Mouse (Mus musculus) forelimb bud, embryonic 11.5 days (tissue): ENCODE measurements around the gene Ccdc80.
A peak's percentile ranks its signal among the peaks of the same experiment; 100 is the strongest.

Experiments
- DNase-seq: peaks from one replicate; pipeline ENCODE4 v3.0.0-alpha.2; 2012; ENCODE audit warnings: low read depth, low spot score

Gene Ccdc80

DNA sequence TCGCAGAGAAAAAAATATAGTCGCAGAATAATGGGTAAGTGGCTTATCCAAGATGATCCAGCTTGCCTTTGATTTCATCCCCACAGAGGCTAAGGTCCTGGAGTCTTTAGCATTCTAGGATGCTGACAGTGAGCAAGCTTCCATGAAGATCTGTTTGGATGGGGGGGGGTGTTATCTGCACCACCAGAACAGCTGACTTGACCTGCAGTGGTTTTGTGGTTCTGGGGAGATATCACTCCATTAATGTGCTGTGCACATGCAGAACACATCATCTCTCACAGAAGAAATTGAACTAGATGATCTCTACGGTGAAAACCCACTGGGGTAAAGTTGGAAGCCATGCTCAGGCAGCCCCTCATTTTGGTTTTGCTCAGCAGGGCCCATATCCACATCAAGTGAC is 24.0 kb downstream of the Ccdc80 start:
- DNase-seq, result no peak

DNA sequence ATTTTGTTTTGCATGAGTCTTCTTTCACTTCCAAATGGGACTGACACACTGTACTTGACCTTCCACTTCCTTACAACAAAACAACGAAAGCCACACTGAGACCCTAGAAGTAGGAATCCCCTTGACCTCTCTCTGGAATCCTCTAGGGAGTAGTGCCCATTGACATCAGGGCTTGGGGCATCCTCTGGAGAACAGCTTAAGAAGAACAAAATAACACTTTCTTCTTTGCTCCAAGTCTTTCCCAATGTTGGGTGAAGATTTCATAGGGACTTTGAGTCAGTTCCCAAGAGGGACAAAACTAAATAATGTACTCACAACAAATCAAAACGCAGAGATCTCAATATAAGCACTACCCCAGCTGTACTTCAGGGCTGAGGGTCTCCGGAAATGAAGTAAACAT is 25.6 kb downstream of the Ccdc80 start:
- no peak for DNase-seq

DNA sequence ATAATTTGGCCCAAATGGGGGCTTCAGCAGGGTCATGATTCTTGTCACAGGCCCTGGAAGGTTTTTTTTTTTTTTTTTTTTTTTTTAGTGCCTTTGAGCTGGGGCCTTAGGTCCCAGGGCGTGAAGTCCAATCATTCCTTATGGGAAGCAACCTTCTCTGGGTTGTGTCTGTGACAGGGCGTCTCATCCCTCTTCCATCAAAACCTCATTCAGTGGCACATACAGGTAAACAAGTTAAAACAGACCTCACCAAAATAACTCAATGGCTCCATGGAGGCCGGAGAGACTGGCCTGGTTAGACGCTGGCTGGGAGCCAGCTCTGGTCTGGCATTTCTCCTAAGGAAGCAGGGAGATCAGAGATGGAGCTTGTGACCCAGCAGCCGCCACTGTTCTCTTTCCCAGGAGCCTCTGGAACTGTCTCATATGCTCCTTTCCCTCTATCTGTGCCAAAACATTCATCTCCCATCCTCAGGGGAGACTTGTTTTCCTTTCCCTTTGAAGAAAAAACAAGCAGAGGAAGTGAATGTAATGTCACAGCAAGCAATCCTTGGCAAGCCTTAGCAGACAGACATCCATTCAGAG is 27.7 kb downstream of the Ccdc80 start:
- no peak for DNase-seq

DNA sequence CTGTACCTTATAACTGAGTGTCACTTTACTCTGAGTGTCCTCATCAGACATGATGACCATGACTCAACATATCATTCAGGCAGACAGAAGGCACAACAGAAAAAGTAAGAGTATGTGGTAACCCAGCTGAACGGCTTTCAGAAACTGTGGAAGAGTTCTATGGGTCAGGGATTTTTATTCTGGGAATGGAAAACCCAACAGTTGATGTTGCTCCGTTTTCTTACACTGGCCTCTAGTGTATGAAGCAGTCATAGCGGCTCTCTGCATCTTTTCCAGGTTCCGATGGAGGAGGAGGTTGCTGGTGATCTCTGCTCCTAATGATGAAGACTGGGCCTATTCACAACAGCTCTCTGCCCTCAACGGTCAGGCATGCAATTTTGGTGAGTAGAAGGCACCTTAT is 29.4 kb downstream of the Ccdc80 start:
- peak; percentile 24 for DNase-seq

DNA sequence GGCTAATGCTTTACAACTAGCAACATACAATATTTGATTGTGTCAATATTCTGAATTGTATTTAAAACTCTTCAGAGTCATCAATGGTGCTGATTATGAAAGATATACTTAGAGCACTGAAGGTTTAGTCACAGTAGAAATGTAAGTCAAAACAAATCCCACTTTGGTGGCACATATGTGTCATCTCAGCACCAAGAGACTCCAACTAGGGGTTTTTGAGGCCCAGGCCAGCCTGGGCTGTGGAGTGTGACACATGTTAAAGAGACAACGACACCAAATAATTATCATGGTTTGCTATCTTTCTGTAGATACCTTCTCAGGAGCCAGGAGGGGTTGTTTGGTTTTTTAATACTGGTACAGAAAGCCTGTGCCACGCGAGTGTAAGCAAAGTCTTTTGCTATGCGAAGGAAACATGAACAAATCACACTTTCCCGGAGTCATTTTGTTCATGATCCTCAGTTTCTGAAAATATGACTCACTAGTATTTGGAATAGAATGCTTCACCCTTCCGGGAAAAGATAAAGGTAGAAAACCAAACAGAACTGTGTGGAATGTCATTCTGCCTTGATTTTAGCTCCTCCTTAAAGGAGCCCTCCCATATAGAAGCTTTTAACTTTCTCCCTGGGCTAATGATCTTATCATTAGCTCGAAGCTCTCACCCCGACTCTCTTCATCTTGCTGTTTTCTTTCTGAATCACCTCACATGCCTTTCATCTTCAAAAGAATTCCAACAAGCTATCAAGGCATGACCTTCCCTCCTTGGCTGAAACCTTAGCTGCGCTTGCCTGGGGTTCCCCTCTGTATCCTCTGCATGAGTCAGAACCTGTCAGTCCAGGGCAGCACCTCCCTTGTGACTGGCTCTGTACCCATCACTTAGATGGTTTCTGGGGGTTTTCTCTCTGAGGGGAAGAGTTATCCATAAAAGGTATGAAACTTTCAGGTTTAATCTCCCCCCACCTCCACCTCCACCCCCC is 31.3 kb downstream of the Ccdc80 start:
- no peak for DNase-seq

DNA sequence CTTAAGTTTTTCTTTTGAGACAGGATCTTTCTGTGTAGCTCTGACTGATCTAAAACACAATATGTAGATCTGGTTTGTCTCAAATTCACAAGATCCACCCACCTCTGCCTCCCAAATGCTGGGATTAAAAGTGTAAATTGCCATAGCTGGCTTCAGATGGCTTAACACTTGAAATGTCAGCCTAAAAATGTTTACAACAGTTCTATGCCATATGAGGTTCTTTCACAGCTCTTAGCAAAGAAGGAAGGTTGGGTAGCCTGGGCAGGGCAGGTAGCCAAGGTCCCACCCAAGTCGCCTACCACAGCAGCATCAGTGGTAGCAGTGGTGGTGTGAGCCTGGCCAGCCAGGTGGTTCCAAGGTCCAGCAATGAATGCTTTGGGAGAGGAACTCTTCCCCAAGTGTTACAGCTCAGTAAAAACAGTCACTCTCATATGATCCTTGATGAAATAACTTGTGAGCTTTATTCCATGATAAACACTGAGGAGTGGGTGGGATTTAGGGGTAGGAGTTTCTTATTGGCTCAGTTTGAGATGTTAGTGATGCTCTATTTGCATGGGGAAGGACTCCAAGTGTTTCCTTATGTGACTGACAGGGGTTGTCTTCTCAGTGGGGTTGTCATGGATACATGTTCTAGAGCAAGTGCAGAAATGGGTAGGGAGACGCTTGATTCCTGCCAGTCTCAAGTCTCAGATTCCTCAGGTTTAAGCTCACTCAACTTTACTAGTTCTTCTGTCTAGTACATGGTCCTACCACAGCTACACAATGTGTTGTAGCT is 34.9 kb downstream of the Ccdc80 start:
- DNase-seq, result no peak

DNA sequence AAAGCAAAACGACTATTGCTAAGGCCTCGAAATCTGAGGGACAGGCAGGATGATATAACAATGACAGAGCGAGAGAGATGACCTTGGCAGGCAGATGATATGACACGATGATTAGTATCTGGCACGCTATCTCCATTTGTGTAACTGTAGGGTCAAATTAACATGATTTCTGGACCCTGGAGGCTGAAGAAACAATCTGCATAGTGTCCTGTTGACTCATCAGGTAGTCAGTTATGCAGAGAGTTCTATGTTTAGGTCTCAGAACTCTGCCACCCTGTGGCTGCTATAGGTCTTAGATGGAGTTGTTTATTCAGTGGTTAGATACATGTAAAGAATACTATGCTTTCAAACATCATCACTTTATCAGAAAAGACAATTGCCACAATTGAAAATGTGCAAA is 48.5 kb downstream of the Ccdc80 start:
- DNase-seq, result no peak

DNA sequence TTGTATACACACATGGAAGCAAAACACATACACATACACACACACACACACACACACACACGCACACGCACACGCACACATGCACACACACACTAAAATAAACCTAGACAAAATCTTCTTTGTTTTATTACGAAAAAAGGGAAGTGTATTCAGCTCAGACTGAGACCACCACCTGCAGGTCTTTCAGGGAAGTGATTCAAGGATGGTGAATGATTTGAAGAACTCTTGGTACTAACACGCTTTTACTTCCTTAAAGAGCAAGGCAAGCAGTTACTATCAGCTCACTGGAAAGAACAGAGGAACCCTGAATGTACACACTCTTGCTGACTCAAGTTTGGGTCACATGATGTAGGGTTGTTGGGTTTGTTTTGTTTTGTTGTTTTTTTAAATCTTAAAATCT is 49.4 kb downstream of the Ccdc80 start:
- DNase-seq, result no peak

DNA sequence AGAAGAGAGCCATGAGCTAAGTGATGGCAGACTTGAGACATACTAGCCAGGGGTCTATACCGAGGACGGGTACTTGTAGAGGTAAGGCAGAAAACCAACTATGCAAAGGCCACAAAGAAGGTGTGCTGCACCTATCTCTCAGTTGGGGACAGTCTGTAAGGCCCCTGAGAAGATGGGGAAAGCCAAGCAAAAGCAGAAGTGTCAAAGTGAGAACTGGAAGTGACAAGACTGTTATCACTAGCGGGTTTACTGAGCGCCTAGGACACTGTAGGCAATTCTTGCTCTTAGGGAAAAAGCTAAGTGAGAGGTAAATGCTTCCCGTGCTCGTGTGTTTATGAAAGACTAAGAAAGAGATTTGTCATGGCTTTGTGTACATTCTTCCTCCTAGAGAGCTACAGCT is 51.9 kb downstream of the Ccdc80 start:
- DNase-seq, result no peak

DNA sequence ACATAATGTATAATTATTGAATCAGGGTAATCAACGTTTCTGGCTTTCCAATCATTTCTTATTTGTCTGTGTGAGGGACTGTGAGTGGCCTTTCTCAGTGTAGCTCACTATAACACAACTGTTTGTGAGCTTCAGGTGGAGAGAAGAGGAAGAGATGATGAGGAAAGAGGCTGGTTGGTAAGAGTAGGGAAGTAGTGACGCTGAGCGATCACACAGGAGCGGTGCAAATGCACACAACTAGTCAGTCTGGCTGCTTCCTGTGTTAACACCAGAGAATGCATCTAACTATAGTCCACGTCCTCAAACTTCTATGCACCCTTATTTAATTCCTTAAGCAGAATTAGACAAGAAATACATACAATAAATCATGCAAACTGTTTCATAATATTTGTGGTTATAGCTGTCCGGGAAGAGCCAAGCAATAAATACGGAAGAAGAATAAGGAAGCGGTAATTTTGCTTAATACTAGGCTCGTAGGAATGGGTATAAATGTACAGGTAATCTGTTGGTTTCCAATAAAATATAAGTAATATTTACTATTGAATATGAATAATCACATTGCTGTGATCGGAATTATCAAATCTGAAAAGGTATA is 55.4 kb downstream of the Ccdc80 start:
- DNase-seq, result no peak

DNA sequence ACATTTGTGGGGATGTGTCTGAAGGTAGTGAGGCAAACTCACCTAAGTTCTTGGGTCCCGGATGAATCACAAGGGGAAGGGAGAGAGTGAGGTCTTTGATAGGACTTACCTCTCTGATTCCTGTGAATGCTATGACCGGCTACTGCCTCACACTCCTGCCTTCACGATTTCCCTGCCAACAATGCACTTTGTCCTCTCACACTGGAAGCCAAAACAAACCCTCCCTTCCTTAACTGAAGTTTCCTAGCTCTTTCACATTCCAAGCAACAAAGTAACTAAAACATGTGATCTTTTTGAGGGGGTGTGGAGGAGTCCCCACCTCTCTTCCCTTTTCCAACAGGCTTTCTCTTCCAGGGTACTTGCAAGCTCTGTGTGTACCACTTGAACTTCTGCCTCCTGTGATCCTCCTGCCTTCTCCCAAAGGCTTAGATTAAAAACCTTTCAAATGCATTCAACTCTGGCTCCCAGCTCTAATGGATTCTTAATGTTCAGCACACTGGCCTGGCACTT is 61.6 kb downstream of the Ccdc80 start:
- no peak for DNase-seq

DNA sequence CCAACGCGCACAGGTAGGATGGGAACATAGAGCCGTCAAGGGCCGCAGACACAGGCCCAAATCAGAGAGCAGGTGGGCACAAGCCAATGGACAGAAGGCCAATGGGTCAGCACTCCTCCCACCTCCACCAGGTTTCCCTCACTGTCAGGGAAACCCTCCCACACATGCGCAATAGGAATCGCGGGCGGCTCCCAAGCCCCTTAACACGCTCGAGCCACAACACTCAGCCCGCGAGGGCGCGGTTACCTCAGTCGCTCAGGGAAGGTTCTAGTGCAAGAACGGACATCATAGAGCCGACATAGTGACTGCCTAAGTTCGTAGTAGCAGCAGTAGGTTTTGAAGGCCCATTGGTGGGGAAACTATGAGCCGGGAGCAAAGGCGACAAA is 64.9 kb downstream of the Ccdc80 start:
- DNase-seq, result peak; percentile 74

DNA sequence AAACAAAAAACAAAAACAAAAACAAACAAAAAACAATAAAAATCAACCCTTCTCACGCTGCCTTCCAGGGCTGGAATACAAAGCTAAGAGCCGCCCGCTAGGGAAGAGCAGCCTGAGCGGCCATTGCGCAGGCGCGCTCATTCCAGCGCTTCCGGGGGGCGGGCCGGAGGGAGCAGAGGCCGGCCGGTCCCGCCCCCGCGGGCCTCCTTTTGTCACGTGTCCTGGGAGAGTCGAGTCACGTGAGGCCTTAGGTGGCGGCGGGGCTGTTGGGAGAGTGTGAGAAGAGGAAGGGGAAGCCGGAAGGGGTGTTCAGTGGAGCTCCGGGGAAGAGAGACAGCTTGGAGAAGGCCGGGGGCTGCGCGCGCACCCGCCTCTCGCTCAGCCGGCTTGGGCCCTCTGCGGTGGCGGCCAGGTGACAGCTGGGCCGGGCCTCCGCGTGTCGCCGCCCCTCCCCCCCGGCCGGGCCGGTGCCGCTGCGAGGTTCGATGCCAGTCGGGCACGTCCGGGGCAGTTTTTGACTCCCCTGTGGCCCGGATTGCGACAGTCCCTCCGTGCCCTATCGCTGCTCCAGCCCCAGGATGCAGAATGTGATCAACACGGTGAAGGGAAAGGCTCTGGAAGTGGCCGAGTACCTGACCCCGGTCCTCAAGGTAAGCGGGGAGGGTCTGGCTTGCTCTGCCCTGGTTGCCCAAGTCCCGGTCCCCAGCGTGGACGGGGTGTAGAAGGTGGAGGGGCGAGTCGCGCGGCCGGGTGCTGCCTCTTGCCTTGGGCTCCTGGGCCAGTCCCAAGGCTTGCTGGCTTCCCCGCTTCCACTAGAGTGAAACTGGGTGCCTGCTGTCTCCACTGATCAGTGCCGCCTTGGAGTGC is 65.6 kb downstream of the Ccdc80 start, which contains the start of the genes Slc35a5 and Atg3:
TSS of gene Slc35a5 (minus strand) at position 185 of the 867 bp plus-strand sequence.
TSS of gene Atg3 (plus strand) at position 264 of the 867 bp plus-strand sequence.
- peak; percentile 95 for DNase-seq

DNA sequence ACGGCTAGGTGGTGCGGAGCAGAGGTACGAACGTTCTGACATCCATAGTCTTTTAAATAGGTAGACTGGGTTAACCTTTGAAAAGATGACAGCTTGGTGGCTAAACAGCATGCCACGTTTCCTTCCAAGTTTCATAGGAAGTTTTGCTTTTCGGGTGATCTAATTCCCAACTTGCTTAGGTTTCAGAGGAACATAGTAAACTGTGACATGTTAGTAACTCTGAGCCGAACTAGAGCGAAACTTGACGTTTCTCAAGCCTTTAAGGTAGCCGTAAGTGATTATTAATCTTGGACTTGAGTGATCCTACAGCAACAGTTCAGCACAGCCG is 66.2 kb downstream of the Ccdc80 start:
- no peak for DNase-seq
